Mouse (Mus musculus) hindbrain, embryonic 12.5 days (tissue): ENCODE results near the gene Me3. TPM values are rescaled to one million over a fixed set of nuclear protein-coding genes. Genes with fewer than 3 reads are reported as not detected.

ENCODE experiments used
- ATAC-seq: fragments of 200-750 bp; cut with Nextera tagmentation; 2 replicates; pipeline ENCODE4 v1.8.0; 2017; ENCODE audit warnings: moderate TSS enrichment; ENCODE audit not compliant: low FRiP score
- H3K27ac ChIP-seq: fragments of 300-500 bp; sonication (generic); 2 replicates; pipeline ENCODE4 v1.5.1; 2016; ENCODE audit warnings: mild to moderate bottlenecking
- H3K27me3 ChIP-seq: fragments of 300-500 bp; sonication (generic); 2 replicates; pipeline ENCODE4 v1.6.1; 2016; ENCODE audit warnings: mild to moderate bottlenecking
- H3K36me3 ChIP-seq: fragments of 300-500 bp; sonication (generic); 2 replicates; pipeline ENCODE4 v1.6.1; 2016; ENCODE audit warnings: mild to moderate bottlenecking
- H3K4me1 ChIP-seq: fragments of 300-500 bp; sonication (generic); 2 replicates; pipeline ENCODE4 v1.6.1; 2016
- H3K4me2 ChIP-seq: fragments of 300-500 bp; sonication (generic); replicated peaks from 2 replicates; pipeline ENCODE4 v1.6.1; 2016; ENCODE audit warnings: mild to moderate bottlenecking
- H3K4me3 ChIP-seq: fragments of 300-500 bp; sonication (generic); 2 replicates; pipeline ENCODE4 v1.5.1; 2016; ENCODE audit warnings: mild to moderate bottlenecking
- H3K9ac ChIP-seq: fragments of 300-500 bp; sonication (generic); 2 replicates; pipeline ENCODE4 v1.6.1; 2016; ENCODE audit warnings: mild to moderate bottlenecking, moderate library complexity
- H3K9me3 ChIP-seq: fragments of 300-500 bp; sonication (generic); replicated peaks from 2 replicates; pipeline ENCODE4 v1.6.1; 2016; ENCODE audit warnings: mild to moderate bottlenecking
- WGBS: fragments of 180-500 bp; shearing (Covaris S2); methylation state at CpG from one replicate; pipeline ENCODE4 v1.1.7; 2016; 5-methylcytosine and 5-hydroxymethylcytosine counted together
- polyA plus RNA-seq: library from polyadenylated mRNA; unstranded; fragments of >200 nt; fragmentation: Nextera tagmentation; extraction: Ambion mirVana; gene quantifications from 2 replicates; pipeline ENCODE4 v1.2.1, GENCODE M21; 2016

Gene Me3
- polyA plus RNA-seq, 1 experiment from 2014 or later = 1.2 TPM

GRCm38 (mm10) chr7:89903007-89903406 is 270.8 kb downstream of the Me3 start:
- ATAC-seq = peak; percentile 42; the same call in 1 of the 2 replicates
- 81% methylated on average over 8 of the region's 8 CpGs for WGBS

DNA sequence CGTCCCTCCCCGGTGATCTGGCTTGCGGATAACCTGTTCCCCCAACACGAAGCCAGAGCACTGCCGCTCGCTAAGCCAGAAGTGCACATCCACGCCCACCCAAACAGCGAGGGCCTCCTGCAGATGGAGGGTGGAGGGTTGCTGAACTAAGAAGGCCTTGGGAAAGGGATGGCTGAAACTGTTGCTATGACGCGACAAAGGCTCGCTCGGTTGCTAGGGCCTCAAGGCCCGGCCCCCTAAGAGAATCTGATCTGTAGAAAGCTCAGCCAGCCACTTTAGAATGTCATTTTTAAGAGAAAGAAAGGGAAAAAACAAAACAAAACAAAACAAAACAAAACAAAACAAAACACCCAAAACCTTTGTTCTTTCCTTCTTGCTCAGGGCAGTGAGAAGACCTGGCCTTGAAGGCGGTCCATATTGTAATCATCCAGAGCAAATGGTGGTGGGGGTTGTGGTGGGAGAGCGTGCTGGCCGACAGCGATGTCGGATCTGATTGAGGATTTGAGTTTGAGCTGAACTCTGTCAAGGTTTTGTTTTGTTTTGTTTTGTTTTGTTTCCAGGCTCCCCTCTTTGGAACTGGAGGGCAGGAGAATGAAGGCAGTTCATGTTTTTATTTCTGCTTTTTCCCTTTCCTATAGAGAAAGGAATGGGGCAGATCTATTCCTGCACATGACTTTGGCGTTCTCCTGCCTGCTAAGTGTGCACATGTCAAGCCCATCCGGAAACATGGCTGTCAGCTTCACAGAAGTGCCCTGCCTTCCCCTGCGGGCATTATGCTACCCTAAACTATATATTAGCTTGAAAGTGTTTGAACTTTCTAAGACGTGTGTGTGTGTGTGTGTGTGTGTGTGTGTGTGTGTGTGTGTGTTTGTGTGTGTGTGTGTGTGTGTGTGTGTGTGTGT is 271.5 kb downstream of the Me3 start, which contains the start of gene Ccdc81:
Gene Ccdc81 (minus strand): TSS at position 188 of the 902 bp plus-strand sequence.
- no peak within 1 kb of the TSS for H3K27ac ChIP-seq
- H3K4me2 ChIP-seq = peak within 1 kb of the TSS; percentile 34
- 27% methylated on average over 22 of the region's 22 CpGs for WGBS
- peak; percentile 83 for ATAC-seq
- H3K36me3 ChIP-seq = no peaks in the 10 kb centered on the region
- H3K9ac ChIP-seq = no peak within 1 kb of the TSS
- H3K4me1 ChIP-seq = peaks cover 8% of the 10 kb centered on the region
- 0 out of 2 replicates have a peak within 1 kb of the TSS, but pooled peaks have one; percentile 6 for H3K4me3 ChIP-seq
- no peaks in the 10 kb centered on the region for H3K27me3 ChIP-seq
- H3K9me3 ChIP-seq = no peaks in the 10 kb centered on the region

More at GRCm38 (mm10) chr7:89903007-89903406, 270.8 kb downstream of the Me3 start:
- H3K9me3 ChIP-seq = no peaks in the 10 kb centered on the region
- peak overlapping the region; percentile 34 for H3K4me2 ChIP-seq
- H3K4me1 ChIP-seq = peaks cover 8% of the 10 kb centered on the region
- no peaks in the 10 kb centered on the region for H3K36me3 ChIP-seq
- no peaks in the 10 kb centered on the region for H3K27me3 ChIP-seq
- no peak overlapping the region for H3K4me3 ChIP-seq
- H3K9ac ChIP-seq = no peak overlapping the region
- no peak overlapping the region for H3K27ac ChIP-seq

Other genes starting within 250 kb of the Me3 start
- 21.9 and 22.8 TPM in 2 replicates for gene Tmem135, start 228.2 kb upstream of the Me3 start, polyA plus RNA-seq
- 4.6 and 5.9 TPM in 2 replicates for gene Fzd4, start 228.0 kb upstream of the Me3 start, polyA plus RNA-seq
- gene Prss23, start 105.2 kb upstream of the Me3 start, polyA plus RNA-seq = 24.0 and 24.6 TPM in 2 replicates